Mouse (Mus musculus) megakaryocyte, embryonic 14.5 days (primary cell): Measurements from ENCODE around the gene Flt3l.

Source experiments
- FLI1 ChIP-seq: IDR thresholded peaks from 2 replicates; pipeline ENCODE4 v1.6.1; 2012; ENCODE audit warnings: low read length, inconsistent platforms, mixed read lengths
- GATA1 ChIP-seq: IDR thresholded peaks from 3 replicates; pipeline ENCODE4 v1.6.1; 2012; ENCODE audit warnings: mixed read lengths, low read length, inconsistent platforms, borderline replicate concordance

DNA sequence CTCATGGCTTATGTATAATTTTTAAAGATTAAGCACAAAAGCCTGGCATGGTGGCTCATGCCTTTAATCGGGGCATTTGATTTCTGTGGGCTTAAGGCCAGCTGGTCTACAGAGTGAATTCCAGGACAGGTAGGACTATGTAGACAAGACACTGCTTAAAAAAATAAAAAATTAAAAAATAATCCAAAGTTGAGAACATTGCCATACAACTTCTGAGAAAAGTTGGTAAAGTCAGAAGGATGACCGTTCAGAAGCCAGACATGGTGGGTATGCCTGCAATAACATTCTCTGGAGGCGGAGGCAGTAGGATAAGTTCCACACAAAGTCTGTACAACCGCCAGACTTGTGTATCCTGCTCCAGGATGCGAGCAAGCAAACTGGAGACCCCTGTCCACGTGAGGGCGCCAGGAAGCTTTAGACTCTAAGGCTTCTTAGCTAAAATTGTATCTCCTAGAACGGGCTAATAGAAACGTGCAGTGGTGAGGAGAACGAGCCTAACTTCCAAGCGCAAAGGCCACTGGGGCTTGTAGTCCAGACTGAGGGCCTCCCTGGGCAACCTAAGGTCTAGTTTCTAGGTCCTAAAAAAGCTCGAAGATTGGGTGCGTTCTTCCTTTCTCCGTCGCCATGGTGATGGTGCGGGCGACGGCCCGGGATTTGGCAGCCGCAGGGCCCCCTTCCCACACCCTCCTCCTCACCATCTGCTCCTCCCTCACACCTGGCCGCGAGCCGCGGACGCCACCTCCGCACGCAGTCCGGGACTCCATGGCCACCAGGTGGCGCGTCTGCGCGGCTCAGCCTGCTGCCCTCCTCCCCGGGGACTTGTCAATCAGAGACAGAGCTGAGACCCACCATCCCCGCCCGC is 25.6 kb upstream of the Flt3l start:
- TF ChIP-seq GATA1 (no peak), FLI1 (no peak)
